Mouse (Mus musculus) heart, embryonic 16.5 days (tissue): Measurements from ENCODE around the gene Sox8. TPM values are rescaled to one million over a fixed set of nuclear protein-coding genes. Genes with fewer than 3 reads are reported as not detected.

Experiments
- ATAC-seq: fragments of 200-750 bp; cut with Nextera tagmentation; replicated peaks from 2 replicates; pipeline ENCODE4 v1.8.0; 2017; ENCODE audit warnings: moderate number of reproducible peaks; ENCODE audit not compliant: insufficient read depth, low FRiP score; ENCODE audit errors: extremely low read depth
- H3K27ac ChIP-seq: fragments of 300-500 bp; sonication (generic); 2 replicates; pipeline ENCODE4 v1.5.1; 2014; ENCODE audit warnings: mild to moderate bottlenecking, low read length, control low read depth, moderate library complexity
- H3K27me3 ChIP-seq: fragments of 300-500 bp; sonication (generic); 2 replicates; pipeline ENCODE4 v1.6.1; 2014; ENCODE audit warnings: low read length, mixed read lengths; ENCODE audit not compliant: control insufficient read depth, insufficient read depth
- H3K36me3 ChIP-seq: fragments of 300-500 bp; sonication (generic); 2 replicates; pipeline ENCODE4 v1.6.1; 2014; ENCODE audit not compliant: control insufficient read depth, insufficient read depth
- H3K4me1 ChIP-seq: fragments of 300-500 bp; sonication (generic); 2 replicates; pipeline ENCODE4 v1.6.1; 2014; ENCODE audit warnings: low read length, mixed read lengths; ENCODE audit not compliant: control insufficient read depth, insufficient read depth
- H3K4me2 ChIP-seq: fragments of 300-500 bp; sonication (generic); 2 replicates; pipeline ENCODE4 v1.6.1; 2014; ENCODE audit warnings: low read depth, mild to moderate bottlenecking, control low read depth, low read length
- H3K4me3 ChIP-seq: fragments of 300-500 bp; sonication (generic); 2 replicates; pipeline ENCODE4 v1.5.1; 2014; ENCODE audit warnings: mild to moderate bottlenecking, control low read depth, low read length
- H3K9ac ChIP-seq: fragments of 300-500 bp; sonication (generic); 2 replicates; pipeline ENCODE4 v1.6.1; 2014; ENCODE audit warnings: low read length, control low read depth
- H3K9me3 ChIP-seq: fragments of 300-500 bp; sonication (generic); replicated peaks from 2 replicates; pipeline ENCODE4 v1.6.1; 2016; ENCODE audit warnings: low read length; ENCODE audit not compliant: control insufficient read depth
- WGBS: fragments of 180-500 bp; shearing (Covaris S2); extraction: QIAGEN DNeasy Blood & Tissue Kit; methylation state at CpG from one replicate; pipeline ENCODE4 v1.1.7; 2014; 5-methylcytosine and 5-hydroxymethylcytosine counted together
- polyA plus RNA-seq: library from polyadenylated mRNA; unstranded; fragments of >200 nt; fragmentation: Nextera tagmentation; extraction: Ambion mirVana; gene quantifications from 2 replicates; pipeline ENCODE4 v1.2.1, GENCODE M21; 2015

The Sox8 gene
- polyA plus RNA-seq, 1 experiment from 2014 or later: 0.54 TPM

DNA sequence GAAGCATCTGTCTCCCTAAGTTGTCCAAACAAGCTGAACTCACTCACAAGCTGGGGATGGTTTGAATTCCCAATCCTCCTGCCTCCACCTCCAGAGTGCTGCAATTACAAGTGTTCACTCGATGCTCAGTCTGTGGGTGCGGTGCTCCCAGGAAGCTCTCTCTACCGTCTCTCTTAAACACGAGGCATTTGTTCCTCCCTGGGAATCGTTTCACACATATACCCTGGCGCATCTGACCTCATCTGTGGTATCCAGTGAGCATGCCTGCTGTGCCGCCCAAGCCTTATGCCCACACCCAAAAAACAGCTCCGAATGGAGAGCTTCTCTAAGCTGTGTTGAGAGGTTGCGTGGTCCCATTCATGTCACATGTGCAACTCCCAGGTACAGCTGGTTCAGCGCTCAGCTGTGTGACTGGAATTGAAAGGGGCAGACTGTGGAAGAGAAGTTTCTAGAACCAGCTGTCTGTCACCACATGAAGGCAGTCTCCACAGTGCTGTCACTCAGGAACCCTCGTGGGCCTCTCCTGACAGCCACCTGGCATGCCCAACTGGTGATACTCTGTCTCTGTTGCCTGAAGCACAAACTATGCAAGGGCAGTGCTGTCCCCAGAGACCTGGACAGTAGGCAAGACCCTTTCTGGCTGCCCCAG lies 37.8 kb upstream of the Sox8 start:
- Histone ChIP-seq H3K36me3 (peaks cover 4% of the 10 kb centered on the region), H3K9me3 (no peaks in the 10 kb centered on the region), H3K4me1 (peaks cover 22% of the 10 kb centered on the region), H3K4me2 (no peak overlapping the region), H3K9ac (no peak overlapping the region), H3K27ac (no peak overlapping the region), H3K4me3 (no peak overlapping the region), H3K27me3 (no peaks in the 10 kb centered on the region)
- WGBS: 81% methylated on average over 11 of the region's 11 CpGs
- ATAC-seq: no peak

GRCm38 (mm10) chr17:25604234-25604633 lies 33.7 kb upstream of the Sox8 start:
- no peak overlapping the region for H3K4me2 ChIP-seq
- H3K9ac ChIP-seq: no peak overlapping the region
- no peaks in the 10 kb centered on the region for H3K27me3 ChIP-seq
- no peak for ATAC-seq
- no peak overlapping the region for H3K27ac ChIP-seq
- WGBS: 63% methylated on average over 5 of the region's 5 CpGs
- H3K36me3 ChIP-seq: no peaks in the 10 kb centered on the region
- H3K9me3 ChIP-seq: no peaks in the 10 kb centered on the region
- H3K4me3 ChIP-seq: no peak overlapping the region
- peaks cover 3% of the 10 kb centered on the region for H3K4me1 ChIP-seq

DNA sequence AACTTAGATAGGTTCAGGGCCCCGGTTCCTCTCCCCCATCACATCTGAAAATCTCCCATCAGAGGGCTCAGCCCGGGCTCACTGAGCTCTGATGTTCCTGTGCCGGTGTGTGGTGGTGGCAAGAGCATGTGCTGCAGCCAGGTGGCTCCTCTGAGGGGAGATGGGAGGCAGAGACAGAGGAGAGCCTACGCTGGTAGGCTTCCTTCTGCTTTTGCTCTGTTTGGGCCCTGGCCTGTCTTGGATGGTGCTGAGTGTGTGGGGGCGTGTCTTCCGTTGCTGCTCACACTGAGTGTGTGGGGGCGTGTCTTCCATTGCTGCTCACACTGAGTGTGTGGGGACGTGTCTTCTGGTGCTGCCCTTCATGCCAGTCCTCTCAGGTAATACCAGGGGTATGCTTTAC lies 31.9 kb upstream of the Sox8 start:
- no peak overlapping the region for H3K4me3 ChIP-seq
- H3K9ac ChIP-seq: no peak overlapping the region
- H3K27ac ChIP-seq: no peak overlapping the region
- H3K4me2 ChIP-seq: no peak overlapping the region
- H3K36me3 ChIP-seq: no peaks in the 10 kb centered on the region
- WGBS: 68% methylated on average over 8 of the region's 8 CpGs
- no peaks in the 10 kb centered on the region for H3K9me3 ChIP-seq
- H3K27me3 ChIP-seq: no peaks in the 10 kb centered on the region
- no peaks in the 10 kb centered on the region for H3K4me1 ChIP-seq
- ATAC-seq: no peak

- Histone ChIP-seq H3K27ac (no peak overlapping the region), H3K27me3 (no peaks in the 10 kb centered on the region), H3K9me3 (no peaks in the 10 kb centered on the region), H3K4me1 (peaks cover 6% of the 10 kb centered on the region), H3K4me2 (no peak overlapping the region), H3K4me3 (no peak overlapping the region), H3K9ac (no peak overlapping the region), H3K36me3 (no peaks in the 10 kb centered on the region)
- ATAC-seq: no peak
- WGBS: 62% methylated on average over 3 of the region's 3 CpGs
These were observed 27.1 kb upstream of the Sox8 start for GRCm38 (mm10) chr17:25597537-25597936.

DNA sequence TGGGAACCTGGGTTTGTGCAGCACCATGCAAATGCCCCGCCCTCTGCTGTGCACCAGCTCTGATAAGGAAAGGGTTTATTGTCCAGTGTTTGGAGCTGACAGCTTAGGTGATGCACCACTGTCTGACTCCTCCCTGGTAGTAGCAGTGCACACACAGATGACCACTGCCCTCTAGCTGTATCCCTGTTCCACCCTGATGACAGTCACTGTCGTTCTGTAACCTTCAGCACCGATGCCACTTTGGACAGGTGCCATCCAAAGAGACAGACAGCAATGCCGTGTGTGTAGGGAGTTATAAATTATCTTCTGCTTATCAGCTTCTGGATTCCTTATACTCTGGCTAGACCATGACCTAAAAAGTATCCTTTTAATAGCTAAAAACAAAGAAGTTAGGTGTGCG lies 25.0 kb upstream of the Sox8 start:
- 57% methylated on average over 5 of the region's 5 CpGs for WGBS
- Histone ChIP-seq H3K27ac (no peak overlapping the region), H3K4me3 (no peak overlapping the region), H3K4me2 (no peak overlapping the region), H3K36me3 (peaks cover 7% of the 10 kb centered on the region), H3K9ac (no peak overlapping the region), H3K9me3 (peaks cover 3% of the 10 kb centered on the region), H3K4me1 (peaks cover 6% of the 10 kb centered on the region), H3K27me3 (no peaks in the 10 kb centered on the region)
- no peak for ATAC-seq

DNA sequence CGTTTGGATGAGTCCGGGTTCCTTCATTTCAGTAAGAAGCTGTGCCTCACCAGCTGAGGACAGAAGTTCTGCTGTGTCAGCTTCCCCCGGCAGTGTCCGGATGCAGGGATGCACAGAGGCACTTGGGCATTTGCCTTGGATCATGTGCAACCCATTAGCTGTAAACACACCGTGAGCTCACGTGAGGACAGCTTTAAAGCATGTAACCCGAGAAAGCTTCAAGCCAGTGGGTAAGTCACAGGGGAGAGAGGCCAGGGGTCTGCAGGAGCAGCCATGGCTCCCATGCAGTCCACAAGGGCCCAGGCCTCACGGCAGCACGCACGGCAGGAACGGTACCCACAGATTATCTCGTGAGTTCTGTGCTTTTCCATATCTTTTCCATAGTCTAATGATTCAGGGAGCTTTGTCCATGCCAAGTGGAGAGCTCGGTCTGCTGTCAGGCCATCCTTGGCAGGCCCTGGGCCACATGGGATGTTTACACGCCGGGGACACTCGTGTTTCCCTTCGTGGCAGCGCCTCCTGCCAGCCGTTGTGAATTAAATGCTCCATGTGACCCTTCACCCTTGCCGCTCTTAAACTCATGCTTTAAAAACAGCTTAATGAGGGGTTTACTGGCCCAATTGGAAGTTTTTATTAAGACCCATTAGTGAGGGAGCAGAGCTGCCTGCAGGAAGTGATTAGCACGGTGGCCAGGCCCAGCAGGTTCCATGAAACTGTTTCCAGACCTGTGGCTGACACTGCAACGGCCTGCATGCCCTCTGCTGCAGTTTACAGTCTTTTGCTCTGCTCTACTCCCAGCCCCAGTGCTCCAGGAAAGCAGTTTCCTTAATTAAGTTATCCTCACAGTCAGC lies 23.1 kb upstream of the Sox8 start:
- H3K4me1 ChIP-seq: peaks cover 6% of the 10 kb centered on the region
- H3K27me3 ChIP-seq: no peaks in the 10 kb centered on the region
- 71% methylated on average over 22 of the region's 22 CpGs for WGBS
- H3K27ac ChIP-seq: no peak overlapping the region
- H3K4me2 ChIP-seq: no peak overlapping the region
- no peak for ATAC-seq
- H3K9me3 ChIP-seq: peaks cover 3% of the 10 kb centered on the region
- H3K9ac ChIP-seq: no peak overlapping the region
- no peak overlapping the region for H3K4me3 ChIP-seq
- peaks cover 15% of the 10 kb centered on the region for H3K36me3 ChIP-seq

DNA sequence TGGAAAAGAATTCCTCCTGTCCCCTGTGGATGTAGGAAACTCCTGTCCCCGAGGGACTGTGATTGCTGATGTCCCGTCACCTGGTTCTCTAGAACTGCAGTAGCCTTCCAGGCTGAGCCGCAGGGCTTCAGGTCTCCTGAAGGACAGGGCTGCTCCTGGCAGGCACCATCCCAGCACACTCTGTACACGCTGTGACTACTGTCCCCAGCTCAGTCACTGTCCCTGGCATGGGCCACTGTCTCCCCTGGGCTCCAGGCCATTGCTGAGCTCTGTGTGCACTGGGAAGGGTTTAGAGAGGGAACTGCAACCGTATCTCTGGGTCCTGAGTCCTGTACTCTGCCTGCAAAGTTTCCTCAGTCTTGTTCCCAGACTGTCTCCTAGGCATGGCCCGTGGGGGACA lies 21.9 kb upstream of the Sox8 start:
- WGBS: 83% methylated on average over 6 of the region's 6 CpGs
- H3K36me3 ChIP-seq: peaks cover 19% of the 10 kb centered on the region
- ATAC-seq: no peak

DNA sequence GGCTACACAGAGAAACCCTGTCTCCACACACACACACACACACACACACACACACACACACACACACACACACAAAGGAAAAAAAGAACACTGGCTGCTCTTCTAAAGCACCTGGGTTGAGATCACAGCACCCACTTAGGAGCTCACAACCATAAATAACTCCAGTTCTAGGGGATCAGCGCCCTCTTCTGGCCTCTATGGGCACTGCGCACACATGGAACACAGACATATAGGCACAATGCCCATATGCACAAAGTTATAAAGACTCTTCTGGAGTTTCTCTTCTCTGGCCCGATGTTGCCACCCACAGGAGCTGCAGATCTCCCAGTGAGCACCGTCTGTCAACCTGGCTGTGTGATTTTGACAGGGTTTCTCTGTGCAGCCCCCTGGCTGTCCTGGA lies 20.5 kb upstream of the Sox8 start:
- Histone ChIP-seq H3K9me3 (peaks cover 3% of the 10 kb centered on the region), H3K4me2 (no peak overlapping the region), H3K27ac (no peak overlapping the region), H3K4me3 (no peak overlapping the region), H3K9ac (no peak overlapping the region), H3K4me1 (peaks cover 6% of the 10 kb centered on the region), H3K27me3 (no peaks in the 10 kb centered on the region), H3K36me3 (peaks cover 24% of the 10 kb centered on the region)
- ATAC-seq: no peak
- WGBS: 77% methylated on average over 4 of the region's 4 CpGs

More for the DNA sequence above, 21.9 kb upstream of the Sox8 start:
- no peak overlapping the region for H3K27ac ChIP-seq
- no peaks in the 10 kb centered on the region for H3K27me3 ChIP-seq
- no peak overlapping the region for H3K9ac ChIP-seq
- H3K9me3 ChIP-seq: peaks cover 3% of the 10 kb centered on the region
- no peak overlapping the region for H3K4me3 ChIP-seq
- H3K4me1 ChIP-seq: peaks cover 6% of the 10 kb centered on the region
- no peak overlapping the region for H3K4me2 ChIP-seq

DNA sequence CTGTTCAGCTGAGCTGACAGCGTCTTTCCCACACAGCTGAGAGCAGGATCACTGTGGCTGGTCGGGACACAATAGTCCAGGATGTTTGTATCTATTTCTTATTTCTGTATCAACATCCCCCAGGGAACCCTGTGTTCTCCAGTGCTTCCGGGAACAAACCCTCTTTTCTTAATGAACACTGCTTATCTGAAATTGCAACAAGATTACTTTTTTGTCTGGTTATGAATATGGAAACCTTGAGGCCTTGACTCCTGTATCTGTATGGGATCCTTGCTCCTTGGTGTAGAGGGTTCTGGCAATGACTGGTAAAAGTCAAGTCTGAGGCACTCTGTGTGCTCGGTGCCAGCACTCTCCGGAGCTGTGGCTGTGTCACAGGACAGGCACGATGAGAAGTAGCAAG lies 19.6 kb upstream of the Sox8 start:
- Histone ChIP-seq H3K4me1 (peaks cover 5% of the 10 kb centered on the region), H3K9ac (no peak overlapping the region), H3K27me3 (no peaks in the 10 kb centered on the region), H3K27ac (no peak overlapping the region), H3K36me3 (peaks cover 29% of the 10 kb centered on the region), H3K4me2 (no peak overlapping the region), H3K4me3 (no peak overlapping the region), H3K9me3 (peaks cover 3% of the 10 kb centered on the region)
- ATAC-seq: no peak
- 85% methylated on average over 6 of the region's 6 CpGs for WGBS
